Mouse (Mus musculus) heart, adult 10 weeks (tissue): Measurements from ENCODE around the gene Slc35e4. TPM values are rescaled to one million over a fixed set of nuclear protein-coding genes. Genes with fewer than 3 reads are reported as not detected.

Source experiments
- polyA plus RNA-seq: library from polyadenylated mRNA; stranded (reverse); fragments of 350-450 nt; fragmentation: Illumina TruSeq; extraction: RNeasy Lipid Tissue Mini Kit (QIAGEN cat#74804); gene quantifications from one replicate; pipeline ENCODE4 v1.2.3, GENCODE M21; 2014; ENCODE audit warnings: low read depth, low replicate concordance

The Slc35e4 gene
- 4.1 TPM for polyA plus RNA-seq

GRCm38 (mm10) chr11:3914109-3914840, at the start of gene Slc35e4:
Gene Slc35e4, minus strand, starts transcription at chr11:3914664.

GRCm38 (mm10) chr11:3963610-3964415, 49.3 kb upstream of the Slc35e4 start, which contains the start of gene Pes1:
Gene Pes1, plus strand, starts transcription at chr11:3963975.

DNA sequence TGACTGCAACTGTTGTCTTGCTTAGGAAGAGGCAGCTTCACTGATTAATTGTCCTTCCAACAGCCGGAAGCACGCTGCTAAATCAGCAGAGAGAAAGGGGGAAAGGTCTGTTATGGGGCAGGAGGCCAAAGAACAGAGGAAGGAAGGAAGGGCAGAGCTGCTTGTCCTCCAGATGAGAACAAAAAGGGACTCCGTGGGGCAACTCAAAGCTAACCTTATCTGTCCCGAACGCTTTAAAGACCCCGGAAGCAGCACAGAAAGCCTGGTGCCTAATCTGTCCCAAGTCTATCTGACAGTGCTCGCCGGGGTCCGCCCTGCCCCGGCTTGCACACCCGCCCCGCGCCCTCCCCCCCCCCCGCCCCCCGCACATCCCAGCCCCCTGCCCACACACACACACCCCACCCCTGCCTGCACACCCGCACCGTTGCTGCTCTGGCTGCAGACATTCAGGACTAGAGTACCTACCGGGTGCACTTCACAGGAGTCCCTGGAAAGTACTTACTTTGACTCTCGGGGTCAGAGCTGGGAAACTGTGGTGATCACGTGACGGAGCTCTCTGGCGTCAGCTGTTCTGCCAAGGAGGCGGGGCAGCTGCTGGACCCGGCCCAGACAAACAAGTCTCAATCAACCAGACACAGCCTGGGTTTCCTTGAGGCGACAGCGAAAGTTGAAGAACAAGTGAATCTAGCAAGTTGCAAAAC, 17.2 kb upstream of the Slc35e4 start, which contains the start of gene Tcn2:
Tcn2 (minus strand) TSS at position 649 of the 701 bp plus-strand sequence.

DNA sequence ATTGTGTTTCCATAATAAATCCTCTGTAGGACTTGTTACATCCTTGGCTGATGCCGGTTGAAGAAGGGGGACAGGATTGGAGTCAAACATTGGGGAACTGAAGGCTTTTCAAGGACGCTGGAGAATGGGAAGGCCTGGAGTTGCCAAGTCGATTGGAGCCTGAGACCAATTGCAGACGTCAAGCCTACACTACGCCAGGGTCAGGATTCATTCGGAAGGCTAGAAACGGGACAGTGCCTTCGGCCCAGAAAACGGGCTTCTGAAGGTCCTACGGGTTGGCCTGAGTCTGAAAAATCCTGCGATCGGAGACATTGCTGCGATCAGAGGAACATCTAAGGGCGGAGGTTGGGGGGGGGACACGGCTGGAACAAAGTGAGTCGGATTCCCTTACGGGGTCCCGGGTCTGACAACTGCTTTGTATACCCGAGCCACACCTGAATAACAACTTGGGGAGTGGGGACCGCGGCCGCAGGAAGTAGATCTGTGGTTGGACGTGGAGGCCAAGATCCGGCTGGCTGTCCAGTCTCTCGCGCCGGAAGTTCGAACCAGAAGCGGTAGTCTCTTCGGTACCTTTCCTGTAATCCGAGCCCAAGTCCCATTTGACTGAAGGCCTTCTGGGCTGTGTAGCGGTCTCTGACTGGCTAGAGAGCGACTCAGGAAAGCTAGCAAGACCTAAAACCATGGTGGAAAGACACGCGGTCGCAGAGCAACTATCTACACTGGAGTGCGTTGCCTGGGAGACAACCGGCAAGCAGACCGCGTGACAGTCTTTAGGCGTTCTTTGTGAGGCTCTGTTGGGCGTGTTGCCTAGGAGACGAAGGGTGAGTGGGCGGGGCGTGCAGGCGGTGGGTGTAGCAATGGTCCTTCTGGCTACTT, 19.8 kb downstream of the Slc35e4 start, which contains the start of the genes 4921536K21Rik and Dusp18:
4921536K21Rik (minus strand) TSS at position 693 of the 876 bp plus-strand sequence.
Dusp18 (plus strand) TSS at position 835 of the 876 bp plus-strand sequence.

GRCm38 (mm10) chr11:3863454-3864112, 50.9 kb downstream of the Slc35e4 start, which contains the start of gene Osbp2:
Gene Osbp2, minus strand, starts transcription at chr11:3863903.

Other genes with a start within 250 kb of the Slc35e4 start
- gene Osbp2, start 50.8 kb downstream of the Slc35e4 start, polyA plus RNA-seq: 17.2 TPM
- 0.45 TPM for gene 4921536K21Rik, start 19.6 kb downstream of the Slc35e4 start, polyA plus RNA-seq
- gene Dusp18, start 19.4 kb downstream of the Slc35e4 start, polyA plus RNA-seq: 36.9 TPM
- 54.6 TPM for gene Tcn2, start 17.5 kb upstream of the Slc35e4 start, polyA plus RNA-seq
- gene Pes1, start 49.3 kb upstream of the Slc35e4 start, polyA plus RNA-seq: 24.7 TPM
- not detected for gene 4930556J24Rik, start 62.1 kb upstream of the Slc35e4 start, polyA plus RNA-seq
- gene Gal3st1, start 69.0 kb upstream of the Slc35e4 start, polyA plus RNA-seq: not detected
- gene Sec14l4, start 116.8 kb upstream of the Slc35e4 start, polyA plus RNA-seq: 0.29 TPM
- not detected for gene Sec14l3, start 150.2 kb upstream of the Slc35e4 start, polyA plus RNA-seq
- 152 TPM for gene Mtfp1, start 180.8 kb upstream of the Slc35e4 start, polyA plus RNA-seq
- gene Sec14l2, start 208.8 kb upstream of the Slc35e4 start, polyA plus RNA-seq: 0.71 TPM
- 19.4 TPM for gene Rnf215, start 220.5 kb upstream of the Slc35e4 start, polyA plus RNA-seq
- gene Ccdc157, start 245.6 kb upstream of the Slc35e4 start, polyA plus RNA-seq: 7.5 TPM
- 23.1 TPM for gene Sf3a1, start 245.7 kb upstream of the Slc35e4 start, polyA plus RNA-seq